Comparison of ENCODE assay signal across 7 mouse cellular contexts in genomic region chrX:93281028-93281723, GRCm38 (mm10). TPM values are rescaled to one million over a fixed set of nuclear protein-coding genes. Genes with fewer than 3 reads are reported as not detected.
DNase-seq lines count a peak whose midpoint lies in the region; ATAC-seq and TF ChIP-seq lines count a peak whose summit lies in the region.

No protein-coding gene starts in this region.

- peak; percentile 38 for DNase-seq in 3T3-L1 (ENCODE audit: low read depth, low spot score)
- peak; percentile 75 to 76 for DNase-seq in B cell, adult 2 months
- peak; percentile 17 for DNase-seq in layer of hippocampus, adult 9-10 months (ENCODE audit: low spot score)
- peak; percentile 51 to 62 for DNase-seq in lung, postnatal 4 days
- DNase-seq in spleen, postnatal 4 days (ENCODE audit: low spot score in 2 of 2) = peak; percentile 28 to 80

- peak; percentile 28; the same call in 1 of the 2 replicates for TF ChIP-seq CTCF in bone marrow macrophage, adult 2 months (IDR thresholded peaks at IDR 0.05; ENCODE audit: low read depth, low read length)

- H3K27ac ChIP-seq in bone marrow macrophage, adult 2 months (ENCODE audit: insufficient read depth, low read depth, low read length) = no peak overlapping the region

- no peak overlapping the region for H3K4me3 ChIP-seq in bone marrow macrophage, adult 2 months (ENCODE audit: insufficient read depth, low read length)

- H3K4me1 ChIP-seq in bone marrow macrophage, adult 2 months (ENCODE audit: control insufficient read depth, insufficient read depth, low read length) = no peaks in the 10 kb centered on the region

- TF ChIP-seq POLR2A in bone marrow macrophage, adult 2 months (IDR thresholded peaks at IDR 0.05; ENCODE audit: borderline replicate concordance, low read depth, low read length) = no peak

- peak; percentile 69 for ATAC-seq in granulocyte monocyte progenitor cell, adult 5-6 weeks (replicated peaks; ENCODE audit: poor library complexity, severe bottlenecking)

RNA-seq across cellular contexts. Expression of gene Arx, which starts 5.1 kb away (rescaled TPM):
- not detected in 2 replicates for polyA plus RNA-seq in bone marrow macrophage, adult 2 months (2012; ENCODE audit: insufficient read depth, insufficient read length, missing spikeins)
- total RNA-seq in granulocyte monocyte progenitor cell, adult 5-6 weeks (2014; fragmentation: Nextera tagmentation) = not detected in 2 replicates
- total RNA-seq in granulocyte monocyte progenitor cell, adult 5-6 weeks (2017) = not detected in 2 replicates

Comparison
In these comparisons a context has a peak if more than half of its experiments do, and no peak if none do; other contexts are left out.
1. DNase-seq: peak in every context shown above with its lines; median percentile 76 in B cell, adult 2 months; 56 in lung, postnatal 4 days; 54 in spleen, postnatal 4 days; 38 in 3T3-L1; 17 in layer of hippocampus, adult 9-10 months.